In the genomic region with DNA sequence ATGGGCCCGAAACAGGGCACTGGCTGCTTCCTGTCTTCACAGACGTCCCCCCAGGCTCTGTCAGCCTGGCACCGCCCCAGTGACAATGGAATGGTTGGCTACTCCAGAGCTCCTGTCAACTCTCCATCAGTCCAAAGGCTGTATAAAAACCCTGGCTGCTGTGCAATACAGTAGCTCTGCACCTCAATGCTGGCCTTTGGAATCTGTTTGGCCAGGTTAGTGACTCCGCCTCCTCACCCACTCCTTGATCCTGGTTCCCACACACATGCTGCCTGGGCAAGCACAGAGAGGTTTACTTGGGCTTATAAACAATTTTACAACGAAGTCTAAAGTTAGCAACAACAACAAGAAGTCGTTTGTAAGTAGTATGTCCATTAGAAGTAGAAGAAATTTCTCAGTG, we compare ENCODE assay signal across 16 mouse cellular contexts. TPM values are rescaled to one million over a fixed set of nuclear protein-coding genes. Genes with fewer than 3 reads are reported as not detected.
DNase-seq lines count a peak whose midpoint lies in the region; ATAC-seq and TF ChIP-seq lines count a peak whose summit lies in the region.
"Had no signal": no experiment of that assay in that cellular context is flagged by ENCODE, and none has a peak within 500 bp of the region (broad histone marks: within the 10 kb centered on the region; RNA-seq: fewer than 3 reads in every experiment).

No protein-coding gene starts in this region.

- H3K79me2 ChIP-seq in heart, adult 2 months (replicated peaks; ENCODE audit: control insufficient read depth, insufficient read depth, low read length) = peaks cover 2% of the 10 kb centered on the region; the same call in 1 of the 2 replicates

- no peak for TF ChIP-seq POLR2A in heart, adult 2 months (IDR thresholded peaks at IDR 0.05; ENCODE audit: insufficient read depth, low read depth, low read length)

- H3K4me1 ChIP-seq in heart, embryonic 12.5 days (replicated peaks) = peaks cover 17% of the 10 kb centered on the region
- peaks cover 4% of the 10 kb centered on the region for H3K4me1 ChIP-seq in heart, adult 2 months (ENCODE audit: control insufficient read depth, insufficient read depth, low read length)
- peaks cover 11% of the 10 kb centered on the region; the same call in 1 of the 2 replicates for H3K4me1 ChIP-seq in midbrain, postnatal 0 days (ENCODE audit: insufficient read depth, low read length)
- H3K4me1 ChIP-seq in midbrain, embryonic 10.5 days = peaks cover 20% of the 10 kb centered on the region

- no peak for DNase-seq in heart, adult 2 months
- DNase-seq in midbrain, postnatal 0 days (ENCODE audit: low spot score) = peak; percentile 6
- no peak for DNase-seq in midbrain, embryonic 10.5 days (ENCODE audit: low spot score)
- DNase-seq in kidney, postnatal 10 days = peak; percentile 49
- DNase-seq in right cerebral cortex, adult 18-20 months = no peak
- DNase-seq in retina, embryonic 14.5 days (ENCODE audit: low spot score) = no peak
- DNase-seq: cerebellum, adult 2 months; thymus, postnatal 36 days had no signal

- TF ChIP-seq EP300 in heart, adult 2 months (IDR thresholded peaks at IDR 0.05; ENCODE audit: insufficient read depth, low read depth, low read length) = no peak

- TF ChIP-seq CTCF in heart, adult 2 months (IDR thresholded peaks at IDR 0.05) = no peak
- no peak for TF ChIP-seq CTCF in midbrain, postnatal 0 days (IDR thresholded peaks at IDR 0.05)

- no peak overlapping the region for H3K27ac ChIP-seq in heart, embryonic 12.5 days (ENCODE audit: poor library complexity, severe bottlenecking)
- H3K27ac ChIP-seq in heart, adult 2 months = no peak overlapping the region
- H3K27ac ChIP-seq in midbrain, postnatal 0 days (ENCODE audit: low read depth, low read length) = no peak overlapping the region
- H3K27ac ChIP-seq in midbrain, embryonic 10.5 days (replicated peaks) = no peak overlapping the region
- H3K27ac ChIP-seq: embryonic facial prominence, embryonic 12.5 days; forebrain, embryonic 13.5 days; hindbrain, embryonic 13.5 days had no signal

- no peaks in the 10 kb centered on the region for H3K27me3 ChIP-seq in heart, embryonic 12.5 days (replicated peaks)
- H3K27me3 ChIP-seq in heart, adult 2 months (ENCODE audit: control insufficient read depth, insufficient read depth, low read length) = no peaks in the 10 kb centered on the region
- no peaks in the 10 kb centered on the region for H3K27me3 ChIP-seq in midbrain, postnatal 0 days (ENCODE audit: insufficient read depth, low read length)
- H3K27me3 ChIP-seq in midbrain, embryonic 10.5 days (ENCODE audit: low read depth, poor library complexity, severe bottlenecking) = no peaks in the 10 kb centered on the region
- H3K27me3 ChIP-seq: embryonic facial prominence, embryonic 12.5 days had no signal

- H3K9ac ChIP-seq in heart, embryonic 12.5 days = no peak overlapping the region
- H3K9ac ChIP-seq in heart, adult 2 months (ENCODE audit: low read depth, low read length) = no peak overlapping the region
- H3K9ac ChIP-seq in midbrain, postnatal 0 days (replicated peaks; ENCODE audit: low read length, poor library complexity, severe bottlenecking) = no peak overlapping the region
- H3K9ac ChIP-seq: embryonic facial prominence, embryonic 12.5 days; forebrain, embryonic 13.5 days; hindbrain, embryonic 13.5 days had no signal

- peaks cover 38% of the 10 kb centered on the region for H3K36me3 ChIP-seq in heart, embryonic 12.5 days
- peaks cover 4% of the 10 kb centered on the region for H3K36me3 ChIP-seq in heart, adult 2 months (ENCODE audit: control insufficient read depth, insufficient read depth, low read length)
- peaks cover 20% of the 10 kb centered on the region for H3K36me3 ChIP-seq in midbrain, postnatal 0 days (ENCODE audit: insufficient read depth, low read length)
- peaks cover 45% of the 10 kb centered on the region for H3K36me3 ChIP-seq in midbrain, embryonic 10.5 days

- no peak for ATAC-seq in heart, embryonic 12.5 days (ENCODE audit: insufficient number of reproducible peaks, low FRiP score)
- no peak for ATAC-seq in midbrain, postnatal 0 days (ENCODE audit: low FRiP score)
- ATAC-seq: CD4-positive, CD25-positive, alpha-beta regulatory T cell, adult 4 months; forebrain, embryonic 13.5 days had no signal

- no peaks in the 10 kb centered on the region for H3K9me3 ChIP-seq in heart, embryonic 12.5 days (replicated peaks)
- H3K9me3 ChIP-seq in midbrain, postnatal 0 days (ENCODE audit: low read length) = no peaks in the 10 kb centered on the region
- no peaks in the 10 kb centered on the region for H3K9me3 ChIP-seq in midbrain, embryonic 10.5 days (replicated peaks)
- H3K9me3 ChIP-seq: embryonic facial prominence, embryonic 12.5 days; forebrain, embryonic 13.5 days; hindbrain, embryonic 13.5 days had no signal

- intact Hi-C loops in heart, adult 2 months (cut with DNase I) = loop anchor here (5.0 kb wide), 1 partner anchor 56 kb away; no protein-coding TSS in a partner anchor

- WGBS in heart, embryonic 12.5 days = 72% methylated on average over 6 of the region's 6 CpGs
- WGBS in heart, adult 2 months = 54% methylated on average over 6 of the region's 6 CpGs
- 84% methylated on average over 6 of the region's 6 CpGs for WGBS in midbrain, postnatal 0 days
- WGBS in midbrain, embryonic 10.5 days = 84% methylated on average over 6 of the region's 6 CpGs

- H3K4me3 ChIP-seq in heart, embryonic 12.5 days = no peak overlapping the region
- H3K4me3 ChIP-seq in heart, adult 2 months = no peak overlapping the region
- no peak overlapping the region for H3K4me3 ChIP-seq in midbrain, postnatal 0 days (ENCODE audit: low read depth, low read length)
- H3K4me3 ChIP-seq in midbrain, embryonic 10.5 days = no peak overlapping the region
- H3K4me3 ChIP-seq: embryonic facial prominence, embryonic 12.5 days; forebrain, embryonic 13.5 days had no signal

- 0 out of 2 replicates have a peak overlapping the region, but pooled peaks have one; percentile 4 for H3K4me2 ChIP-seq in heart, embryonic 12.5 days
- H3K4me2 ChIP-seq in midbrain, postnatal 0 days (ENCODE audit: low read depth, low read length, poor library complexity, severe bottlenecking) = no peak overlapping the region
- H3K4me2 ChIP-seq: hindbrain, embryonic 13.5 days had no signal

RNA-seq across cellular contexts. Expression of a gene that starts 2.2 kb away (rescaled TPM):
- polyA plus RNA-seq in heart, embryonic 12.5 days (2016; fragmentation: Nextera tagmentation; extraction: Ambion mirVana) = 350 and 368 TPM in 2 replicates
- total RNA-seq in heart, adult 2 months (2021) = 100 to 1,000 TPM; 325 to 370 TPM
- polyA plus RNA-seq in heart, adult 2 months (2012; rRNA removed) = 185 and 239 TPM in 2 replicates
- 19.0 and 34.4 TPM in 2 replicates for total RNA-seq in midbrain, postnatal 0 days (2014; rRNA removed)
- 165 and 166 TPM in 2 replicates for polyA plus RNA-seq in midbrain, postnatal 0 days (2015; fragmentation: Nextera tagmentation; extraction: Ambion mirVana)
- polyA plus RNA-seq in midbrain, embryonic 10.5 days (2016; fragmentation: Nextera tagmentation; extraction: Ambion mirVana) = 192 and 200 TPM in 2 replicates

RNA-seq across cellular contexts. Expression of a gene that starts 13.3 kb away (rescaled TPM):
- polyA plus RNA-seq in heart, embryonic 12.5 days (2016; fragmentation: Nextera tagmentation; extraction: Ambion mirVana) = 1.3 and 1.5 TPM in 2 replicates
- total RNA-seq in heart, adult 2 months (2021) = 1 to 10 TPM; 3.7 to 4.7 TPM
- polyA plus RNA-seq in heart, adult 2 months (2012; rRNA removed) = 4.8 and 6.4 TPM in 2 replicates
- total RNA-seq in midbrain, postnatal 0 days (2014; rRNA removed) = 0.16 TPM in 1 of 2 replicates, not detected in the other
- 0.26 and 0.35 TPM in 2 replicates for polyA plus RNA-seq in midbrain, postnatal 0 days (2015; fragmentation: Nextera tagmentation; extraction: Ambion mirVana)
- 0.46 and 0.62 TPM in 2 replicates for polyA plus RNA-seq in midbrain, embryonic 10.5 days (2016; fragmentation: Nextera tagmentation; extraction: Ambion mirVana)
- total RNA-seq: megakaryocyte progenitor cell, adult 5-6 weeks had no signal

RNA-seq across cellular contexts. Expression of a gene that starts 27.5 kb away (rescaled TPM):
- 61.0 and 62.0 TPM in 2 replicates for polyA plus RNA-seq in heart, embryonic 12.5 days (2016; fragmentation: Nextera tagmentation; extraction: Ambion mirVana)
- 10 to 100 TPM; 20.0 to 22.6 TPM for total RNA-seq in heart, adult 2 months (2021)
- 14.0 and 14.4 TPM in 2 replicates for polyA plus RNA-seq in heart, adult 2 months (2012; rRNA removed)
- 76.3 and 79.7 TPM in 2 replicates for total RNA-seq in midbrain, postnatal 0 days (2014; rRNA removed)
- polyA plus RNA-seq in midbrain, postnatal 0 days (2015; fragmentation: Nextera tagmentation; extraction: Ambion mirVana) = 49.2 and 52.4 TPM in 2 replicates
- 94.7 and 97.5 TPM in 2 replicates for polyA plus RNA-seq in midbrain, embryonic 10.5 days (2016; fragmentation: Nextera tagmentation; extraction: Ambion mirVana)

RNA-seq across cellular contexts. Expression of a gene that starts 53.0 kb away (rescaled TPM):
- 0.48 and 0.91 TPM in 2 replicates for polyA plus RNA-seq in heart, embryonic 12.5 days (2016; fragmentation: Nextera tagmentation; extraction: Ambion mirVana)
- total RNA-seq in heart, adult 2 months (2021) = not detected
- polyA plus RNA-seq in heart, adult 2 months (2012; rRNA removed) = 2.0 TPM in 1 of 2 replicates, not detected in the other
- 0.14 and 0.77 TPM in 2 replicates for total RNA-seq in midbrain, postnatal 0 days (2014; rRNA removed)
- 0.36 and 0.60 TPM in 2 replicates for polyA plus RNA-seq in midbrain, postnatal 0 days (2015; fragmentation: Nextera tagmentation; extraction: Ambion mirVana)
- 0.77 and 1.6 TPM in 2 replicates for polyA plus RNA-seq in midbrain, embryonic 10.5 days (2016; fragmentation: Nextera tagmentation; extraction: Ambion mirVana)
- total RNA-seq: layer of hippocampus, adult 18-20 months; left cerebral cortex, postnatal 10 days had no signal
- polyA plus RNA-seq: CD4-positive, CD25-positive, alpha-beta regulatory T cell, adult 4 months had no signal

Comparison
In these comparisons a context has a peak if more than half of its experiments do, and no peak if none do; other contexts are left out.
1. DNase-seq: peak in midbrain, postnatal 0 days (single experiment) and kidney, postnatal 10 days (single experiment); none in heart, adult 2 months (0 of 2), midbrain, embryonic 10.5 days (single experiment), right cerebral cortex, adult 18-20 months (single experiment) and retina, embryonic 14.5 days (single experiment).